Mouse (Mus musculus): Measurements from ENCODE around the gene Calhm4. TPM values are rescaled to one million over a fixed set of nuclear protein-coding genes. Genes with fewer than 3 reads are reported as not detected.
"Not testable (repeated sequence)": the region's sequence is repeated elsewhere in the genome, so short reads cannot be mapped to it uniquely, and the experiment has no call there.

Gene Calhm4
- polyA plus RNA-seq, 1 experiment from 2014 or later: not detected

GRCm38 (mm10) chr10:34013241-34013640 is 30.9 kb downstream of the Calhm4 start:
- H3K36me3 ChIP-seq (ENCODE audit: control insufficient read depth, insufficient read depth): peaks cover 7% of the 10 kb centered on the region
- H3K4me2 ChIP-seq (replicated peaks; ENCODE audit: low read depth): no peak overlapping the region
- H3K9ac ChIP-seq (ENCODE audit: low read depth, low read length): no peak overlapping the region
- no peaks in the 10 kb centered on the region for H3K27me3 ChIP-seq (replicated peaks; ENCODE audit: control insufficient read depth, insufficient read depth, low read length)
- H3K9me3 ChIP-seq (ENCODE audit: control insufficient read depth): no peaks in the 10 kb centered on the region
- TF ChIP-seq CTCF (IDR thresholded peaks at IDR 0.05; ENCODE audit: low read depth): no peak
- 91% methylated on average over 2 of the region's 2 CpGs for WGBS
- H3K4me3 ChIP-seq (ENCODE audit: low read depth, low read length): no peak overlapping the region
- 0 out of 2 replicates have a peak, but pooled peaks cover 4% of the 10 kb centered on the region for H3K4me1 ChIP-seq (replicated peaks; ENCODE audit: control insufficient read depth, insufficient read depth, low read length)
- no peak for ATAC-seq
- no peak overlapping the region for H3K27ac ChIP-seq (ENCODE audit: low read depth, low read length)

GRCm38 (mm10) chr10:34012581-34012980 is 31.5 kb downstream of the Calhm4 start:
- Histone ChIP-seq H3K27ac (ENCODE audit: low read depth, low read length) (no peak overlapping the region), H3K27me3 (replicated peaks; ENCODE audit: control insufficient read depth, insufficient read depth, low read length) (no peaks in the 10 kb centered on the region), H3K9ac (ENCODE audit: low read depth, low read length) (no peak overlapping the region), H3K4me1 (replicated peaks; ENCODE audit: control insufficient read depth, insufficient read depth, low read length) (no peaks in the 10 kb centered on the region), H3K36me3 (ENCODE audit: control insufficient read depth, insufficient read depth) (peaks cover 10% of the 10 kb centered on the region), H3K4me3 (ENCODE audit: low read depth, low read length) (no peak overlapping the region), H3K9me3 (ENCODE audit: control insufficient read depth) (no peaks in the 10 kb centered on the region), H3K4me2 (replicated peaks; ENCODE audit: low read depth) (no peak overlapping the region)
- WGBS: 85% methylated on average over 4 of the region's 4 CpGs
- no peak for TF ChIP-seq CTCF (IDR thresholded peaks at IDR 0.05; ENCODE audit: low read depth)
- ATAC-seq: no peak

- H3K9me3 ChIP-seq (ENCODE audit: control insufficient read depth): no peaks in the 10 kb centered on the region
- H3K4me3 ChIP-seq (ENCODE audit: low read depth, low read length): no peak overlapping the region
- ATAC-seq: peak; percentile 45; the same call in 1 of the 2 replicates
- H3K4me2 ChIP-seq (replicated peaks; ENCODE audit: low read depth): no peak overlapping the region
- H3K9ac ChIP-seq (ENCODE audit: low read depth, low read length): no peak overlapping the region
- H3K36me3 ChIP-seq (ENCODE audit: control insufficient read depth, insufficient read depth): peaks cover 49% of the 10 kb centered on the region
- H3K27ac ChIP-seq (ENCODE audit: low read depth, low read length): no peak overlapping the region
- no peaks in the 10 kb centered on the region for H3K27me3 ChIP-seq (replicated peaks; ENCODE audit: control insufficient read depth, insufficient read depth, low read length)
- no peak for TF ChIP-seq CTCF (IDR thresholded peaks at IDR 0.05; ENCODE audit: low read depth)
- no peaks in the 10 kb centered on the region for H3K4me1 ChIP-seq (replicated peaks; ENCODE audit: control insufficient read depth, insufficient read depth, low read length)
Measured at GRCm38 (mm10) chr10:33998397-33998796, 45.7 kb downstream of the Calhm4 start.

GRCm38 (mm10) chr10:33996686-33997085 is 47.4 kb downstream of the Calhm4 start:
- peaks cover 43% of the 10 kb centered on the region for H3K36me3 ChIP-seq (ENCODE audit: control insufficient read depth, insufficient read depth)
- H3K4me2 ChIP-seq (replicated peaks; ENCODE audit: low read depth); H3K27ac ChIP-seq (ENCODE audit: low read depth, low read length); H3K4me3 ChIP-seq (ENCODE audit: low read depth, low read length); ATAC-seq; H3K27me3 ChIP-seq (replicated peaks; ENCODE audit: control insufficient read depth, insufficient read depth, low read length); H3K9me3 ChIP-seq (ENCODE audit: control insufficient read depth); H3K4me1 ChIP-seq (replicated peaks; ENCODE audit: control insufficient read depth, insufficient read depth, low read length); H3K9ac ChIP-seq (ENCODE audit: low read depth, low read length): not testable (repeated sequence)
- WGBS: 87% methylated on average over 6 of the region's 8 CpGs

Other genes starting within 250 kb of the Calhm4 start
- not detected in 2 replicates for gene Sult3a1, start 186.6 kb downstream of the Calhm4 start, polyA plus RNA-seq (2015; fragmentation: Nextera tagmentation; extraction: Ambion mirVana)
- gene Rsph4a, start 139.2 kb downstream of the Calhm4 start, polyA plus RNA-seq (2015; fragmentation: Nextera tagmentation; extraction: Ambion mirVana): 0.66 and 0.67 TPM in 2 replicates
- gene Zup1, start 93.0 kb downstream of the Calhm4 start, polyA plus RNA-seq (2015; fragmentation: Nextera tagmentation; extraction: Ambion mirVana): 10.6 and 11.4 TPM in 2 replicates
- 92.5 TPM in 2 replicates for gene Rwdd1, start 24.7 kb downstream of the Calhm4 start, polyA plus RNA-seq (2015; fragmentation: Nextera tagmentation; extraction: Ambion mirVana)
- gene Trappc3l, start 6.7 kb downstream of the Calhm4 start, polyA plus RNA-seq (2015; fragmentation: Nextera tagmentation; extraction: Ambion mirVana): not detected in 2 replicates
- gene Calhm5, start 52.2 kb upstream of the Calhm4 start, polyA plus RNA-seq (2015; fragmentation: Nextera tagmentation; extraction: Ambion mirVana): 1.1 and 1.4 TPM in 2 replicates
- gene Calhm6, start 83.7 kb upstream of the Calhm4 start, polyA plus RNA-seq (2015; fragmentation: Nextera tagmentation; extraction: Ambion mirVana): 2.4 and 2.6 TPM in 2 replicates
- gene Dse, start 163.4 kb upstream of the Calhm4 start, polyA plus RNA-seq (2015; fragmentation: Nextera tagmentation; extraction: Ambion mirVana): 5.8 and 6.3 TPM in 2 replicates
- gene Tspyl1, start 237.9 kb upstream of the Calhm4 start, polyA plus RNA-seq (2015; fragmentation: Nextera tagmentation; extraction: Ambion mirVana): 45.7 and 48.3 TPM in 2 replicates